Mouse (Mus musculus) left cerebral cortex, adult 18-20 months (tissue): Measurements from ENCODE around the gene Tcl1b1. TPM values are rescaled to one million over a fixed set of nuclear protein-coding genes. Genes with fewer than 3 reads are reported as not detected.
"Not testable (repeated sequence)": the region's sequence is repeated elsewhere in the genome, so short reads cannot be mapped to it uniquely, and the experiment has no call there.

Source experiments
- DNase-seq, 2 experiments: peaks; one replicate each; pipeline ENCODE4 v3.0.0; 2021 to 2022; ENCODE audit warnings: low spot score in 2 of 2, mixed read lengths in 1 of 2
- total RNA-seq, 2 experiments: library from RNA; stranded (reverse); gene quantifications; 2 replicates each; pipeline ENCODE4 v1.2.3; 2021

The Tcl1b1 gene
- total RNA-seq, 2 experiments from 2014 or later: not detected

- not testable (repeated sequence) for DNase-seq
These were observed 31.3 kb downstream of the Tcl1b1 start, which contains the start of gene Tcl1b3 for GRCm38 (mm10) chr12:105190743-105191142. TSS of gene Tcl1b3 (plus strand) at chr12:105191043.

- not testable (repeated sequence) for DNase-seq
These were observed 40.4 kb downstream of the Tcl1b1 start for GRCm38 (mm10) chr12:105199684-105200497.

GRCm38 (mm10) chr12:105201657-105202056, 42.2 kb downstream of the Tcl1b1 start, which contains the start of gene Tcl1b4:
TSS of gene Tcl1b4 (plus strand) at chr12:105201957.
- DNase-seq: not testable (repeated sequence)

GRCm38 (mm10) chr12:105207071-105207470, 47.6 kb downstream of the Tcl1b1 start:
- DNase-seq: no peak

- no peak for DNase-seq
These were observed 49.0 kb downstream of the Tcl1b1 start for GRCm38 (mm10) chr12:105208441-105208840.

GRCm38 (mm10) chr12:105209231-105209630, 49.7 kb downstream of the Tcl1b1 start:
- no peak for DNase-seq

Other genes with a start within 250 kb of the Tcl1b1 start
- 1 to 10 TPM; 1.8 to 2.3 TPM for gene Syne3, start 149.9 kb upstream of the Tcl1b1 start, total RNA-seq
- gene Glrx5, start 127.0 kb upstream of the Tcl1b1 start, total RNA-seq: 10 to 100 TPM; 45.1 to 48.5 TPM
- not detected for gene Tcl1b2, start 13.7 kb upstream of the Tcl1b1 start, total RNA-seq
- gene Tcl1b5, start 16.7 kb downstream of the Tcl1b1 start, total RNA-seq: not detected
- gene Tcl1b3, start 31.4 kb downstream of the Tcl1b1 start, total RNA-seq: not detected
- not detected for gene Tcl1b4, start 42.3 kb downstream of the Tcl1b1 start, total RNA-seq
- not detected for gene Tcl1, start 63.1 kb downstream of the Tcl1b1 start, total RNA-seq
- gene Tunar, start 174.2 kb downstream of the Tcl1b1 start, total RNA-seq: 1 to 10 TPM; 8.7 to 9.4 TPM